Mouse (Mus musculus): Measurements from ENCODE around the gene Cfap74. TPM values are rescaled to one million over a fixed set of nuclear protein-coding genes. Genes with fewer than 3 reads are reported as not detected.

Cfap74 gene
- polyA plus RNA-seq, 1 experiment from 2014 or later: 4.2 TPM

DNA sequence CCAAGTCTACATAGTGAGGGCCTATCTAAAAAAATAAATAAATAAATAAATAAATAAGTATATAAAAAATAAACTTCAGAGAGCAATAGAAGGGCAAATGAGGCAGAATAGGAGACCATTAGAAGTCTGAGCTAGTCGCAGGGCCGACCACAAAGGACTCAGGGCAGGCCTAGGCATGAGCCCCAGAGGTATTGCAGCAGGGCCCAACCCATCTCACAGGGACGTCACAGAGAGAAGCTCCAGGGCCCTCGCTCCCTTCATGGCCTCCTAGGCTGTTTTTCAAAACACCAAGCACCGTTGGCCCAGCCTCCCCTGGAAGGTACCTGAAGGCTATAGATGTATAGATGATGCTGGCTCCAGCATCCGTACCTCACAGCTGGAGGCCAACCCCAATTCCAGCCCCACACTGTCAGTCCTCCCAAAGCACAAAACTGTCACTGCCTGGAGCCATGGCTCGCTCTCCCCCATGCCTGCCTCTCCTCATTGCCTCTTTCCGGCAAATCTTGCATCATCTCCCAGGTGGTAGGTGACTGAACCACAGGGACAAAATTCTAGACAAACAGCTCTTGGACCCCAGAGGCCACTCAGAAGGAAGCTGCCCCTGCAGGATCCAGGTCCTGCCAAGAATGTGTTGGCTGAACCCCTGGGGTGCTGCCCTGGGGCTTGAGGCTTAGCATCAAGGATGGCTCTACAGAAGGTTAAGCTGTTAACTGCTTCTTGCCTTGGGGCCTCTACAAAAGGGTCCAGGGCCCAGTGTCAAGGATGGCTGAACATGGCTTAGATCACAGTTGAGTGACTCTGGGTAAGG, 73.9 kb downstream of the Cfap74 start:
- Histone ChIP-seq H3K9me3 (ENCODE audit: control insufficient read depth, low read length) (no peaks in the 10 kb centered on the region), H3K36me3 (ENCODE audit: control insufficient read depth, insufficient read depth) (no peaks in the 10 kb centered on the region), H3K9ac (replicated peaks; ENCODE audit: low read depth, low read length) (no peak overlapping the region), H3K27me3 (replicated peaks; ENCODE audit: control insufficient read depth, insufficient read depth, low read length) (no peaks in the 10 kb centered on the region), H3K4me2 (ENCODE audit: low read length) (no peak overlapping the region), H3K4me1 (replicated peaks; ENCODE audit: control insufficient read depth, insufficient read depth, low read length) (no peaks in the 10 kb centered on the region; the same call in 1 of the 2 replicates), H3K4me3 (replicated peaks; ENCODE audit: low read length) (no peak overlapping the region), H3K27ac (ENCODE audit: low read length) (no peak overlapping the region)
- 66% methylated on average over 8 of the region's 8 CpGs for WGBS
- ATAC-seq: no peak

DNA sequence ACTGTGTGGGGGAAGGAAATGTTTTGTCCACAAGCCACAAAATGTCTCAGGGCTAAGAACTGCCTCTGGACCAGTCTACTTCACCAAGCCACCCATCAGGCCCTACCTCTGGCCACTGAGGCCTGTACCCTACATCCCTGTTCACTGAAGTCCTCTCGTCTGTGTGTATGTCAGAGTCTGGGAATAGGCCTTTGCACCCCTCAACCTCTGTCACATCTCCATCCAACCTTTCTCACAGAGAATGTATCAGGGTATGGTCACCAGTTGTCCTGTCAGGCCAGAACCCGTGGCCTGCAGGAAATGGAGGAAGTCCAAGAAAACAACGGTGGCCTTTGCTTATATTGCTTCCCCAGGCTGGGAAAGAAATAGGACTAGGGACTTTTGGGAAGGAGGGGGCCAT, 76.5 kb downstream of the Cfap74 start:
- no peak for ATAC-seq
- no peak overlapping the region for H3K4me3 ChIP-seq (replicated peaks; ENCODE audit: low read length)
- no peaks in the 10 kb centered on the region for H3K27me3 ChIP-seq (replicated peaks; ENCODE audit: control insufficient read depth, insufficient read depth, low read length)
- H3K27ac ChIP-seq (ENCODE audit: low read length): no peak overlapping the region
- H3K4me1 ChIP-seq (replicated peaks; ENCODE audit: control insufficient read depth, insufficient read depth, low read length): peaks cover 6% of the 10 kb centered on the region
- H3K4me2 ChIP-seq (ENCODE audit: low read length): no peak overlapping the region
- H3K36me3 ChIP-seq (ENCODE audit: control insufficient read depth, insufficient read depth): no peaks in the 10 kb centered on the region
- no peaks in the 10 kb centered on the region for H3K9me3 ChIP-seq (ENCODE audit: control insufficient read depth, low read length)
- no peak overlapping the region for H3K9ac ChIP-seq (replicated peaks; ENCODE audit: low read depth, low read length)
- 83% methylated on average over 3 of the region's 3 CpGs for WGBS

DNA sequence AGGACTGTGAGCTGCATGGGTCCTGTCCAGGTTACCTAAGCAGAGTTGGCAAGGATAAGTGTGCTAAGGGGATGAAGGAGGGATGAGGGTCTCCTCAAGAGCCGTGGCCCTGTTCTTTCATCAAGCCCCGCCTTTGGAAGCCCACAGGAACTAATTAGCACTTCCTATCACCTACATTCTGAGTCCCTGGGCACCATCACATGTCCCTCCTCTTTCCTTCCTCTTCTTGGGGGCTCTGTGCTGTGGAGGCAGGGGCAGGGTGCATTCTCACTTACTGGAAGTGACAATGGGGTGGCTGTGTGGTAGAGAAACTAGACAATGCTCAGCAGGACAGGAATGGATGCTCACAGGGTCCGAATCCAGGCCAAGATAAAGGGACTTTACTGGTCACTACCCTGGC, 78.8 kb downstream of the Cfap74 start:
- Histone ChIP-seq H3K36me3 (ENCODE audit: control insufficient read depth, insufficient read depth) (no peaks in the 10 kb centered on the region), H3K9ac (replicated peaks; ENCODE audit: low read depth, low read length) (no peak overlapping the region), H3K27me3 (replicated peaks; ENCODE audit: control insufficient read depth, insufficient read depth, low read length) (no peaks in the 10 kb centered on the region), H3K4me2 (ENCODE audit: low read length) (no peak overlapping the region), H3K4me3 (replicated peaks; ENCODE audit: low read length) (no peak overlapping the region), H3K27ac (ENCODE audit: low read length) (no peak overlapping the region), H3K4me1 (replicated peaks; ENCODE audit: control insufficient read depth, insufficient read depth, low read length) (peaks cover 8% of the 10 kb centered on the region), H3K9me3 (ENCODE audit: control insufficient read depth, low read length) (no peaks in the 10 kb centered on the region)
- no peak for ATAC-seq
- WGBS: 36% methylated on average over 3 of the region's 3 CpGs

DNA sequence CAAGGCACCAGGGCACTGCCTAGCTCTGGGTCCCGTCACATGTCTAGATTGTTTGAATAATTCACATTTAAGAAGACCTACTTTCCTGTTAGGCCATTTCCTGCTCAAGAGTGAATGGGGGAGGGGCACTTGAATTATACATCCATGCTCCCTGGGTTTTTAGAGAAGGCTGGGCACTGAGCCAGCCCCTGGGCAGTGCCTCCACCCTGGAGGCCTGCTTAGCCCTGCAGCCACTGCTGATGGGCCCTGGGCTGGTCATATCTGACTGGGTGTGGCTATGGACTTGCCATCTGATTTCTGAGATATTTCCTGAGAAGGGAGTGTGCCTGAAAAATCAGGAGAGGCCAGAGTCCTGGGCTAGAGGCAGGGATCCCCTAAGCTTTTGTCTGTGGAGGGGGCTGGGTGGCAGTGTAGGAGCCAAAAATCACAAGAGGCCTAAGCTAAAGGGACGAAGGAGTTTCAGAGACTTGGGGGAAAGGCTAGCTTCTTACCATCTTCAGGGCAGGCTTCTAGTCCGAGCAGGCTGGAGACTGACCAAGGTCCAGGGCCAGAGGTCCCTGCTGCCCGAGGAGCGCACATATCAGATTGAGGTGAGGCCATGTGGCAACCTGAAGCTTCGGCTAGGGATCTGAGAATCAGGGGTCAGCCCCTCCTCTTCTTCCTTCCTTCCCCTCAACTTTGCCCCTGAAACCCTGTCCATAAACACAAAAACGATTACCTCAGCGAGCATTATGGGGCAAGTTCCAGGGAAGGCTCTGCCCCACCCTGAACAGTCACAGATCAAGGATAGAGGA, 79.4 kb downstream of the Cfap74 start:
- no peaks in the 10 kb centered on the region for H3K36me3 ChIP-seq (ENCODE audit: control insufficient read depth, insufficient read depth)
- no peak overlapping the region for H3K4me2 ChIP-seq (ENCODE audit: low read length)
- no peak overlapping the region for H3K9ac ChIP-seq (replicated peaks; ENCODE audit: low read depth, low read length)
- ATAC-seq: peak; percentile 16; the same call in 1 of the 2 replicates
- peaks cover 11% of the 10 kb centered on the region for H3K4me1 ChIP-seq (replicated peaks; ENCODE audit: control insufficient read depth, insufficient read depth, low read length)
- H3K9me3 ChIP-seq (ENCODE audit: control insufficient read depth, low read length): no peaks in the 10 kb centered on the region
- no peaks in the 10 kb centered on the region for H3K27me3 ChIP-seq (replicated peaks; ENCODE audit: control insufficient read depth, insufficient read depth, low read length)
- H3K4me3 ChIP-seq (replicated peaks; ENCODE audit: low read length): no peak overlapping the region
- H3K27ac ChIP-seq (ENCODE audit: low read length): 0 out of 2 replicates have a peak overlapping the region, but pooled peaks have one; percentile 13
- 74% methylated on average over 8 of the region's 8 CpGs for WGBS

DNA sequence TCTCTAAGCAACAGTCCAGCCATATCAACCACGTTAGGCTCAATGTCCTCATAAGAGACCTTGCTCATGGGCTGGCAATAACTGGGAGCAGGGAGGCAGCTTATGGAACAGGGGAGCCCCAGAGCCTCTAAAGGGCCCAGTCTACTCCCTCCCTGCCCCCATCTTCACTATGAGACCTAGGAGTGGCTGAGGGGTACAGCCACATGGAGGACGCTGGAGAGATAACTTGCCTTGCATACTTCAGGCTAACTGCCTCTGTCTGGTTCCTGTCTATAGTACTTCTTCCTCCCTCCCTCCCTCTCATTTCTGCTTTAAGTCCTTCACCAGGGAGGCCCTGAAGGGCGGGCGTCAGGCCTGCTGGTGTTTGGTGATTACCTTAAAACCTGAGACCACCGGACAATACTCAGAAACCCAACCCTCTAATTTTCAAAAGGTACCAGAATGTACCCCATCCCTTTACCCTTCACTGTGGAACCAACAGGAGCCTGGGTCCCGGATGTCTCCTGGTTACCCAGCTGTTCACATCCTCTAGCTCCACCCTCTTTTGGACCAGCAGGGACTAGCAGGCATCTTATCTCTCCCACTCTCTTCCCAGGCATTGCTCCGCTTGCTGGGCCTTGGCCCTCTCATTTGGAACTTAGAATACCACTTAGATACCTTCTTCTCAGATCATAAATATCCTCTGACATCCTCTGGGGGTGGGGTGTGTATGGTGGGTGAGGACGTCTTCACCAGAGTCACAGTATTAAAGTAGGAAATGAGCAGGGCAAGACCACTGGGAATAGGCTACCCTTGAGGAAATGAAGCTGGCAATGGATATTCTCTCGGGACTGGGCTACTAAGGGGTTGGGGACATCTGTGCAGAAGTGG, 80.3 kb downstream of the Cfap74 start:
- H3K27me3 ChIP-seq (replicated peaks; ENCODE audit: control insufficient read depth, insufficient read depth, low read length): no peaks in the 10 kb centered on the region
- 82% methylated on average over 9 of the region's 9 CpGs for WGBS
- no peak overlapping the region for H3K27ac ChIP-seq (ENCODE audit: low read length)

DNA sequence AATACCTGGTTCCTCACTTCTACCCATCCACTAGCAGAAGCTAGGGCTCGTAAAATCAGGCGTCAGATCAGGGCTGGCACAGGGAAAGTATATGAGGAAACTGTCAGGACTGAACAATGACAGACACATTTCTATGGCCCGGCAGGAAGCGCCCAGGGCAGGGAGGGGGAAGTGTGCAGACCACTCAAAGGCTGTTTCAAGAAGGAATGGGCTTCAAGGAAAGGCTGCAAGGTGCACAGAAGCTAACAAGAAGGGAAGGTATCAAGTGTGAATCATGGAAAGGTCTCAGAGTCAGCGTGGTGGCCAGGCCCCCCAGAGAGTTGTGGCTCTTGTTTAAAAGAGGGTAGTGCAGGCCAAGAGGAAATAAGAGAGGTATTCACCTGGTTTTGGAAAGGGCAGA, 81.5 kb downstream of the Cfap74 start:
- peaks cover 28% of the 10 kb centered on the region for H3K4me1 ChIP-seq (replicated peaks; ENCODE audit: control insufficient read depth, insufficient read depth, low read length)
- H3K9ac ChIP-seq (replicated peaks; ENCODE audit: low read depth, low read length): peak overlapping the region; percentile 100
- H3K4me3 ChIP-seq (replicated peaks; ENCODE audit: low read length): peak overlapping the region; percentile 100
- H3K4me2 ChIP-seq (ENCODE audit: low read length): peak overlapping the region; percentile 69
- ATAC-seq: no peak
- 13% methylated on average over 5 of the region's 5 CpGs for WGBS
- no peaks in the 10 kb centered on the region for H3K36me3 ChIP-seq (ENCODE audit: control insufficient read depth, insufficient read depth)
- H3K27ac ChIP-seq (ENCODE audit: low read length): peak overlapping the region; percentile 78
- no peaks in the 10 kb centered on the region for H3K9me3 ChIP-seq (ENCODE audit: control insufficient read depth, low read length)
- H3K27me3 ChIP-seq (replicated peaks; ENCODE audit: control insufficient read depth, insufficient read depth, low read length): no peaks in the 10 kb centered on the region

More for the DNA sequence above, 80.3 kb downstream of the Cfap74 start:
- Histone ChIP-seq H3K9me3 (ENCODE audit: control insufficient read depth, low read length) (no peaks in the 10 kb centered on the region), H3K4me3 (replicated peaks; ENCODE audit: low read length) (no peak overlapping the region), H3K4me2 (ENCODE audit: low read length) (no peak overlapping the region), H3K36me3 (ENCODE audit: control insufficient read depth, insufficient read depth) (no peaks in the 10 kb centered on the region), H3K9ac (replicated peaks; ENCODE audit: low read depth, low read length) (no peak overlapping the region), H3K4me1 (replicated peaks; ENCODE audit: control insufficient read depth, insufficient read depth, low read length) (peaks cover 21% of the 10 kb centered on the region)
- ATAC-seq: no peak

DNA sequence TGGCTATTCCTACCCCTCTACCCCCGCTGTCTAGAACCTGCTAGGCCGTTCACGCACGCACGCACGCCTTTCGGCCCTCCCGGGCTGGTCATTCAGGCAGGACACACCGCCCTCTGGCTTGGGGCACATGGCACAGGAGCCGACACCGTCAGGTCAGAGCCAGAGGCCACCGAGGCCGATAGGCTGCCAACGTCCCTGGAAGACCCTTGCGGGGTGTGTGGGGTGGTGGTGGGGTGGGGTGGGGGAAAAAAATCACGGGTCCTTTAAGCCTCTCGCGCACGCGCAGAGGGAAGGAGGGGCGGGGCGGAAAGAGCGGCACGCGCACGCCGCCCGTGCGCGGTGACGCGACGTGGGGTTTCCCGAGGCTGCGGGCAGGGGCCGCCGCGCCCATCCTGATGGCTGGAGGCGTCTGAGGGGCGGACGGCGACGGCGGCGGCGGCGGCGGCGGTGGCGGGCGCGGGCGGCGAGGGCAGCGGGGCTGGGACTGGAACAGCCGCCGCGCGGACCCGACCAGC, 82.1 kb downstream of the Cfap74 start, which contains the start of gene Gnb1:
TSS of gene Gnb1 (plus strand) at position 372 of the 515 bp plus-strand sequence.
- H3K4me2 ChIP-seq (ENCODE audit: low read length): peak within 1 kb of the TSS; percentile 94
- H3K27ac ChIP-seq (ENCODE audit: low read length): peak within 1 kb of the TSS; percentile 93
- H3K9ac ChIP-seq (replicated peaks; ENCODE audit: low read depth, low read length): peak within 1 kb of the TSS; percentile 100
- H3K4me1 ChIP-seq (replicated peaks; ENCODE audit: control insufficient read depth, insufficient read depth, low read length): peaks cover 28% of the 10 kb centered on the region
- peak within 1 kb of the TSS; percentile 100 for H3K4me3 ChIP-seq (replicated peaks; ENCODE audit: low read length)
- WGBS: 1% methylated on average over 39 of the region's 60 CpGs
- H3K9me3 ChIP-seq (ENCODE audit: control insufficient read depth, low read length): no peaks in the 10 kb centered on the region
- no peaks in the 10 kb centered on the region for H3K27me3 ChIP-seq (replicated peaks; ENCODE audit: control insufficient read depth, insufficient read depth, low read length)
- H3K36me3 ChIP-seq (ENCODE audit: control insufficient read depth, insufficient read depth): no peaks in the 10 kb centered on the region
- ATAC-seq: peak; percentile 84

DNA sequence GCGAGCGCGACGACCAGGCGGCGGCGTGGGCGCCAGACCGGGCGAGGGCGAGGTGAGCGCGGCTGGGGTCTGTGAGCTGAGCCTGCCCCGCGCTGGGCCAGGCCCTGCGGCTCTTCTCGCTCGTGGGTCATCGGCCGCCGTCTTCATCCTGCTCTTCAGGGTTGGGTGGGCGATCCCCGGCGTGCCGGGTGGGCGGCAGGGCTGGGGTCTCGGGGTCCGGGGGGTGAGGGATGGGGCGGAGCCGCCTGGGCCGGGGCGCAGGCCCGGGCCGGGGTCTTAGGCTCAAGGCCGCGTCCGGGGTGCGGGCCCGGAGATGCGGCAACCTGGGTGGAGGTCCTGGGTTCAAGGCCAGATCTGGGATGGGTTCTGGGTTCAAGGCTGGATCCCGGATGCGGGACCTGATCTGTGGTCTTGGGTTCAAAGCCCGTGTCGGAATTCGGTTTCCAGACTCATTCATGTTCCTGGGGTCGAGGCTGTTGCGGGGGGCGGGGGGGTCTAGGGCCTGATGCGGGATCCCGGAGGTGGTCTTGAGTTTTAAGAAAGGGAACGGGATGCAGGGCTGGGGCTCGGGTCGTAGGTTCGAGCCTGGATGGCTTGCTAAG, 82.6 kb downstream of the Cfap74 start:
- Histone ChIP-seq H3K4me1 (replicated peaks; ENCODE audit: control insufficient read depth, insufficient read depth, low read length) (peaks cover 28% of the 10 kb centered on the region), H3K27me3 (replicated peaks; ENCODE audit: control insufficient read depth, insufficient read depth, low read length) (no peaks in the 10 kb centered on the region), H3K9me3 (ENCODE audit: control insufficient read depth, low read length) (no peaks in the 10 kb centered on the region), H3K4me2 (ENCODE audit: low read length) (peak overlapping the region; percentile 94; the same call in 1 of the 2 replicates), H3K27ac (ENCODE audit: low read length) (peak overlapping the region; percentile 93), H3K36me3 (ENCODE audit: control insufficient read depth, insufficient read depth) (no peaks in the 10 kb centered on the region), H3K4me3 (replicated peaks; ENCODE audit: low read length) (peak overlapping the region; percentile 100), H3K9ac (replicated peaks; ENCODE audit: low read depth, low read length) (peak overlapping the region; percentile 100)
- peak; percentile 64 for ATAC-seq
- WGBS: under 1% methylated on average over 38 of the region's 54 CpGs
